Mouse (Mus musculus): Measurements from ENCODE around the gene Prpf18. TPM values are rescaled to one million over a fixed set of nuclear protein-coding genes. Genes with fewer than 3 reads are reported as not detected.

Gene Prpf18
- polyA plus RNA-seq, 1 experiment from 2014 or later = 29.1 TPM

- Histone ChIP-seq H3K9me3 (replicated peaks) (no peaks in the 10 kb centered on the region), H3K27me3 (no peaks in the 10 kb centered on the region), H3K9ac (no peak overlapping the region), H3K4me2 (no peak overlapping the region), H3K27ac (peak overlapping the region; percentile 45), H3K4me1 (replicated peaks) (peaks cover 21% of the 10 kb centered on the region), H3K36me3 (peaks cover 67% of the 10 kb centered on the region), H3K4me3 (no peak overlapping the region)
- no peak; the same call in 1 of the 2 replicates for ATAC-seq (replicated peaks; ENCODE audit: insufficient number of reproducible peaks, insufficient read depth, low FRiP score, low read depth)
- WGBS = 73% methylated on average over 7 of the region's 7 CpGs
Measured at GRCm38 (mm10) chr2:4592666-4593065, 59.2 kb downstream of the Prpf18 start.

GRCm38 (mm10) chr2:4591647-4592046 is 60.3 kb downstream of the Prpf18 start:
- H3K9ac ChIP-seq = no peak overlapping the region
- H3K27me3 ChIP-seq = no peaks in the 10 kb centered on the region
- no peak for ATAC-seq (replicated peaks; ENCODE audit: insufficient number of reproducible peaks, insufficient read depth, low FRiP score, low read depth)
- H3K4me2 ChIP-seq = no peak overlapping the region
- 80% methylated on average over 3 of the region's 3 CpGs for WGBS
- peaks cover 66% of the 10 kb centered on the region for H3K36me3 ChIP-seq
- no peaks in the 10 kb centered on the region for H3K9me3 ChIP-seq (replicated peaks)
- peaks cover 25% of the 10 kb centered on the region for H3K4me1 ChIP-seq (replicated peaks)
- H3K4me3 ChIP-seq = no peak overlapping the region
- peak overlapping the region; percentile 45 for H3K27ac ChIP-seq

GRCm38 (mm10) chr2:4587685-4588409 is 64.1 kb downstream of the Prpf18 start:
- ATAC-seq (replicated peaks; ENCODE audit: insufficient number of reproducible peaks, insufficient read depth, low FRiP score, low read depth) = no peak

GRCm38 (mm10) chr2:4586245-4586644 is 65.7 kb downstream of the Prpf18 start:
- no peak; the same call in 1 of the 2 replicates for ATAC-seq (replicated peaks; ENCODE audit: insufficient number of reproducible peaks, insufficient read depth, low FRiP score, low read depth)
- H3K36me3 ChIP-seq = peaks cover 31% of the 10 kb centered on the region
- no peak overlapping the region for H3K4me3 ChIP-seq

More at GRCm38 (mm10) chr2:4587685-4588409, 64.1 kb downstream of the Prpf18 start:
- Histone ChIP-seq H3K36me3 (peaks cover 46% of the 10 kb centered on the region), H3K27me3 (no peaks in the 10 kb centered on the region), H3K9me3 (replicated peaks) (no peaks in the 10 kb centered on the region), H3K4me1 (replicated peaks) (peaks cover 21% of the 10 kb centered on the region; the same call in 1 of the 2 replicates), H3K9ac (no peak overlapping the region), H3K27ac (peak overlapping the region; percentile 36; the same call in 1 of the 2 replicates), H3K4me3 (no peak overlapping the region), H3K4me2 (no peak overlapping the region)
- WGBS = 63% methylated on average over 13 of the region's 13 CpGs

GRCm38 (mm10) chr2:4584252-4584651 is 67.7 kb downstream of the Prpf18 start:
- no peak overlapping the region for H3K4me2 ChIP-seq
- H3K36me3 ChIP-seq = peaks cover 24% of the 10 kb centered on the region
- H3K4me1 ChIP-seq (replicated peaks) = peaks cover 26% of the 10 kb centered on the region
- 78% methylated on average over 5 of the region's 5 CpGs for WGBS
- H3K27ac ChIP-seq = no peak overlapping the region
- no peak for ATAC-seq (replicated peaks; ENCODE audit: insufficient number of reproducible peaks, insufficient read depth, low FRiP score, low read depth)
- no peak overlapping the region for H3K4me3 ChIP-seq
- no peak overlapping the region for H3K9ac ChIP-seq
- H3K9me3 ChIP-seq (replicated peaks) = no peaks in the 10 kb centered on the region
- H3K27me3 ChIP-seq = no peaks in the 10 kb centered on the region

More at GRCm38 (mm10) chr2:4586245-4586644, 65.7 kb downstream of the Prpf18 start:
- 35% methylated on average over 11 of the region's 11 CpGs for WGBS
- no peaks in the 10 kb centered on the region for H3K27me3 ChIP-seq
- H3K4me1 ChIP-seq (replicated peaks) = peaks cover 15% of the 10 kb centered on the region; the same call in 1 of the 2 replicates
- H3K9ac ChIP-seq = no peak overlapping the region
- H3K27ac ChIP-seq = peak overlapping the region; percentile 39
- H3K9me3 ChIP-seq (replicated peaks) = no peaks in the 10 kb centered on the region
- H3K4me2 ChIP-seq = no peak overlapping the region

- Histone ChIP-seq H3K36me3 (peaks cover 14% of the 10 kb centered on the region), H3K27ac (no peak overlapping the region), H3K4me3 (no peak overlapping the region), H3K4me1 (replicated peaks) (peaks cover 36% of the 10 kb centered on the region), H3K9ac (no peak overlapping the region), H3K27me3 (no peaks in the 10 kb centered on the region), H3K9me3 (replicated peaks) (no peaks in the 10 kb centered on the region), H3K4me2 (no peak overlapping the region)
- 91% methylated on average over 2 of the region's 2 CpGs for WGBS
- no peak for ATAC-seq (replicated peaks; ENCODE audit: insufficient number of reproducible peaks, insufficient read depth, low FRiP score, low read depth)
Measured at GRCm38 (mm10) chr2:4582930-4583329, 69.0 kb downstream of the Prpf18 start.

GRCm38 (mm10) chr2:4580666-4581065 is 71.2 kb downstream of the Prpf18 start:
- Histone ChIP-seq H3K4me2 (no peak overlapping the region), H3K27me3 (no peaks in the 10 kb centered on the region), H3K36me3 (peaks cover 11% of the 10 kb centered on the region; the same call in 1 of the 2 replicates), H3K4me1 (replicated peaks) (peaks cover 32% of the 10 kb centered on the region), H3K9me3 (replicated peaks) (no peaks in the 10 kb centered on the region), H3K4me3 (no peak overlapping the region), H3K9ac (no peak overlapping the region), H3K27ac (peak overlapping the region; percentile 62; the same call in 1 of the 2 replicates)
- ATAC-seq (replicated peaks; ENCODE audit: insufficient number of reproducible peaks, insufficient read depth, low FRiP score, low read depth) = no peak
- 78% methylated on average over 6 of the region's 6 CpGs for WGBS

GRCm38 (mm10) chr2:4579357-4580068 is 72.4 kb downstream of the Prpf18 start:
- no peak for ATAC-seq (replicated peaks; ENCODE audit: insufficient number of reproducible peaks, insufficient read depth, low FRiP score, low read depth)
- peaks cover 18% of the 10 kb centered on the region; the same call in 1 of the 2 replicates for H3K36me3 ChIP-seq

GRCm38 (mm10) chr2:4578291-4578690 is 73.6 kb downstream of the Prpf18 start:
- Histone ChIP-seq H3K27me3 (no peaks in the 10 kb centered on the region), H3K9ac (no peak overlapping the region), H3K27ac (peak overlapping the region; percentile 62), H3K36me3 (peaks cover 28% of the 10 kb centered on the region; the same call in 1 of the 2 replicates), H3K4me3 (no peak overlapping the region), H3K4me2 (no peak overlapping the region), H3K9me3 (replicated peaks) (no peaks in the 10 kb centered on the region), H3K4me1 (replicated peaks) (peaks cover 28% of the 10 kb centered on the region)
- 69% methylated on average over 5 of the region's 5 CpGs for WGBS
- ATAC-seq (replicated peaks; ENCODE audit: insufficient number of reproducible peaks, insufficient read depth, low FRiP score, low read depth) = no peak

More at GRCm38 (mm10) chr2:4579357-4580068, 72.4 kb downstream of the Prpf18 start:
- Histone ChIP-seq H3K27me3 (no peaks in the 10 kb centered on the region), H3K4me1 (replicated peaks) (peaks cover 32% of the 10 kb centered on the region), H3K9ac (no peak overlapping the region), H3K4me2 (no peak overlapping the region), H3K9me3 (replicated peaks) (no peaks in the 10 kb centered on the region), H3K4me3 (no peak overlapping the region), H3K27ac (peak overlapping the region; percentile 62)
- 63% methylated on average over 8 of the region's 8 CpGs for WGBS

- H3K27me3 ChIP-seq = no peaks in the 10 kb centered on the region
- no peak overlapping the region for H3K4me2 ChIP-seq
- no peak overlapping the region for H3K27ac ChIP-seq
- WGBS = 90% methylated on average over 7 of the region's 7 CpGs
- no peaks in the 10 kb centered on the region for H3K9me3 ChIP-seq (replicated peaks)
- H3K4me1 ChIP-seq (replicated peaks) = peaks cover 28% of the 10 kb centered on the region
- no peak for ATAC-seq (replicated peaks; ENCODE audit: insufficient number of reproducible peaks, insufficient read depth, low FRiP score, low read depth)
- H3K4me3 ChIP-seq = no peak overlapping the region
- H3K9ac ChIP-seq = no peak overlapping the region
- peaks cover 42% of the 10 kb centered on the region for H3K36me3 ChIP-seq
Measured at GRCm38 (mm10) chr2:4575975-4576374, 75.9 kb downstream of the Prpf18 start.

GRCm38 (mm10) chr2:4575163-4575562 is 76.8 kb downstream of the Prpf18 start:
- H3K27me3 ChIP-seq = no peaks in the 10 kb centered on the region
- H3K27ac ChIP-seq = peak overlapping the region; percentile 13; the same call in 1 of the 2 replicates
- 87% methylated on average over 2 of the region's 2 CpGs for WGBS
- no peak overlapping the region for H3K4me2 ChIP-seq
- peaks cover 26% of the 10 kb centered on the region for H3K4me1 ChIP-seq (replicated peaks)
- H3K36me3 ChIP-seq = peaks cover 36% of the 10 kb centered on the region
- no peaks in the 10 kb centered on the region for H3K9me3 ChIP-seq (replicated peaks)
- no peak overlapping the region for H3K4me3 ChIP-seq
- ATAC-seq (replicated peaks; ENCODE audit: insufficient number of reproducible peaks, insufficient read depth, low FRiP score, low read depth) = no peak
- no peak overlapping the region for H3K9ac ChIP-seq

Measured in heart, embryonic 15.5 days (tissue).